In genomic region chr13:18972571-18972970, GRCm38 (mm10) we compare ENCODE assay signal across 27 mouse cellular contexts.
"Had no signal": no experiment of that assay in that cellular context is flagged by ENCODE, and none has a peak within 500 bp of the region (broad histone marks: within the 10 kb centered on the region; RNA-seq: fewer than 3 reads in every experiment).

No protein-coding gene starts in this region.

- H3K27me3 ChIP-seq: heart, embryonic 13.5 days; heart, embryonic 15.5 days; hindbrain, embryonic 13.5 days; hindbrain, embryonic 15.5 days; intestine, embryonic 15.5 days; limb, embryonic 12.5 days; liver, embryonic 13.5 days; liver, embryonic 15.5 days had no signal

- ATAC-seq: inflammation-experienced regulatory T-cells, adult 6 months; intestine, embryonic 15.5 days; intestine, postnatal 0 days had no signal

- H3K9me3 ChIP-seq: heart, embryonic 13.5 days; heart, embryonic 15.5 days; hindbrain, embryonic 13.5 days; hindbrain, embryonic 15.5 days; intestine, embryonic 15.5 days; limb, embryonic 10.5 days; limb, embryonic 12.5 days; liver, embryonic 13.5 days; liver, embryonic 15.5 days had no signal

- H3K4me3 ChIP-seq: heart, adult 2 months; heart, embryonic 13.5 days; heart, embryonic 15.5 days; hindbrain, embryonic 13.5 days; hindbrain, embryonic 15.5 days; intestine, embryonic 15.5 days; layer of hippocampus, adult 2 months; left cerebral cortex, adult 2 months; limb, embryonic 10.5 days; limb, embryonic 12.5 days; liver, embryonic 13.5 days; liver, embryonic 15.5 days had no signal

- DNase-seq: gastrocnemius, postnatal 14 days; gastrocnemius, postnatal 36 days; heart, adult 11 months; heart, adult 2 months; heart, postnatal 14 days; heart, postnatal 36 days; kidney, adult 18-20 months; kidney, adult 8-10 months; kidney, postnatal 10 days; kidney, postnatal 25 days; kidney, postnatal 4 days; liver; liver, embryonic 13.5 days had no signal

- H3K4me1 ChIP-seq: heart, embryonic 13.5 days; heart, embryonic 15.5 days; hindbrain, embryonic 13.5 days; hindbrain, embryonic 15.5 days; intestine, embryonic 15.5 days; limb, embryonic 10.5 days; limb, embryonic 12.5 days; liver, embryonic 13.5 days; liver, embryonic 15.5 days had no signal

- H3K36me3 ChIP-seq: heart, embryonic 13.5 days; heart, embryonic 15.5 days; hindbrain, embryonic 15.5 days; intestine, embryonic 15.5 days; limb, embryonic 10.5 days; limb, embryonic 12.5 days; liver, embryonic 13.5 days; liver, embryonic 15.5 days had no signal

- H3K9ac ChIP-seq: heart, embryonic 13.5 days; heart, embryonic 15.5 days; hindbrain, embryonic 13.5 days; hindbrain, embryonic 15.5 days; intestine, embryonic 15.5 days; limb, embryonic 12.5 days; liver, embryonic 13.5 days; liver, embryonic 15.5 days had no signal

- H3K4me2 ChIP-seq: heart, embryonic 11.5 days; heart, embryonic 13.5 days; heart, embryonic 15.5 days; hindbrain, embryonic 13.5 days; hindbrain, embryonic 15.5 days; intestine, embryonic 15.5 days; limb, embryonic 12.5 days; liver, embryonic 11.5 days; liver, embryonic 13.5 days; liver, embryonic 15.5 days had no signal

- H3K27ac ChIP-seq: heart, adult 2 months; heart, embryonic 13.5 days; heart, embryonic 15.5 days; hindbrain, embryonic 13.5 days; hindbrain, embryonic 15.5 days; intestine, embryonic 15.5 days; layer of hippocampus, adult 2 months; left cerebral cortex, adult 2 months; limb, embryonic 10.5 days; limb, embryonic 12.5 days; liver, embryonic 13.5 days; liver, embryonic 15.5 days had no signal
